Mouse (Mus musculus) heart, embryonic 11.5 days (tissue): ENCODE data around the gene D330045A20Rik. TPM values are rescaled to one million over a fixed set of nuclear protein-coding genes. Genes with fewer than 3 reads are reported as not detected.
"Not testable (repeated sequence)": the region's sequence is repeated elsewhere in the genome, so short reads cannot be mapped to it uniquely, and the experiment has no call there.

Experiments
- ATAC-seq: fragments of 200-750 bp; cut with Nextera tagmentation; replicated peaks from 2 replicates; pipeline ENCODE4 v1.8.0; 2017; ENCODE audit warnings: moderate library complexity; ENCODE audit not compliant: insufficient number of reproducible peaks, low FRiP score, low TSS enrichment
- H3K27ac ChIP-seq: fragments of 300-500 bp; sonication (generic); 2 replicates; pipeline ENCODE4 v1.5.1; 2014; ENCODE audit warnings: mild to moderate bottlenecking, low read depth, low read length
- H3K27me3 ChIP-seq: fragments of 300-500 bp; sonication (generic); 2 replicates; pipeline ENCODE4 v1.6.1; 2014; ENCODE audit warnings: mild to moderate bottlenecking, low read length, mixed read lengths; ENCODE audit not compliant: control insufficient read depth, insufficient read depth
- H3K36me3 ChIP-seq: fragments of 300-500 bp; sonication (generic); 2 replicates; pipeline ENCODE4 v1.6.1; 2014; ENCODE audit warnings: mild to moderate bottlenecking, low read length, moderate library complexity, mixed read lengths; ENCODE audit not compliant: control insufficient read depth, insufficient read depth
- H3K4me1 ChIP-seq: fragments of 300-500 bp; sonication (generic); 2 replicates; pipeline ENCODE4 v1.6.1; 2014; ENCODE audit warnings: low read length; ENCODE audit not compliant: control insufficient read depth, insufficient read depth
- H3K4me2 ChIP-seq: fragments of 300-500 bp; sonication (generic); 2 replicates; pipeline ENCODE4 v1.6.1; 2014; ENCODE audit warnings: mild to moderate bottlenecking, moderate library complexity
- H3K4me3 ChIP-seq: fragments of 300-500 bp; sonication (generic); 2 replicates; pipeline ENCODE4 v1.5.1; 2014; ENCODE audit warnings: low read depth, low read length
- H3K9ac ChIP-seq: fragments of 300-500 bp; sonication (generic); 2 replicates; pipeline ENCODE4 v1.6.1; 2014; ENCODE audit warnings: mild to moderate bottlenecking, low read depth, low read length, moderate library complexity
- H3K9me3 ChIP-seq: fragments of 300-500 bp; sonication (generic); replicated peaks from 2 replicates; pipeline ENCODE4 v1.6.1; 2016; ENCODE audit warnings: low read length; ENCODE audit not compliant: control insufficient read depth
- WGBS: fragments of 180-500 bp; shearing (Covaris S2); extraction: QIAGEN DNeasy Blood & Tissue Kit; methylation state at CpG from one replicate; pipeline ENCODE4 v1.1.7; 2014; ENCODE audit not compliant: insufficient replicate concordance; 5-methylcytosine and 5-hydroxymethylcytosine counted together
- polyA plus RNA-seq: library from polyadenylated mRNA; unstranded; fragments of >200 nt; fragmentation: Nextera tagmentation; extraction: Ambion mirVana; gene quantifications from 2 replicates; pipeline ENCODE4 v1.2.1, GENCODE M21; 2014

Gene D330045A20Rik
- polyA plus RNA-seq, 1 experiment from 2014 or later: 1.5 TPM

GRCm38 (mm10) chrX:139552090-139552489, 71.9 kb downstream of the D330045A20Rik start:
- Histone ChIP-seq H3K27me3 (no peaks in the 10 kb centered on the region), H3K4me1 (no peaks in the 10 kb centered on the region), H3K9ac (no peak overlapping the region), H3K4me2 (no peak overlapping the region), H3K9me3 (no peaks in the 10 kb centered on the region), H3K4me3 (no peak overlapping the region), H3K27ac (no peak overlapping the region), H3K36me3 (no peaks in the 10 kb centered on the region)
- ATAC-seq: no peak
- WGBS: 65% methylated on average over 2 of the region's 2 CpGs

GRCm38 (mm10) chrX:139562255-139562924, 82.2 kb downstream of the D330045A20Rik start:
- no peaks in the 10 kb centered on the region for H3K4me1 ChIP-seq
- WGBS: 63% methylated on average over 5 of the region's 5 CpGs
- no peaks in the 10 kb centered on the region for H3K9me3 ChIP-seq
- no peak overlapping the region for H3K27ac ChIP-seq
- H3K4me3 ChIP-seq: no peak overlapping the region
- no peaks in the 10 kb centered on the region for H3K27me3 ChIP-seq
- H3K4me2 ChIP-seq: no peak overlapping the region
- H3K9ac ChIP-seq: no peak overlapping the region
- H3K36me3 ChIP-seq: no peaks in the 10 kb centered on the region
- no peak for ATAC-seq

- no peak within 1 kb of the TSS for H3K4me2 ChIP-seq
- H3K27me3 ChIP-seq: no peaks in the 10 kb centered on the region
- no peaks in the 10 kb centered on the region for H3K36me3 ChIP-seq
- H3K4me1 ChIP-seq: no peaks in the 10 kb centered on the region
- no peak within 1 kb of the TSS for H3K27ac ChIP-seq
- no peak within 1 kb of the TSS for H3K9ac ChIP-seq
- H3K4me3 ChIP-seq: no peak within 1 kb of the TSS
- 71% methylated on average over 8 of the region's 8 CpGs for WGBS
- no peaks in the 10 kb centered on the region for H3K9me3 ChIP-seq
- no peak for ATAC-seq
These were observed 82.8 kb downstream of the D330045A20Rik start, which contains the start of gene Rnf128 for GRCm38 (mm10) chrX:139562925-139563461. Gene Rnf128, plus strand, starts transcription at chrX:139563316.

- Histone ChIP-seq H3K36me3 (no peaks in the 10 kb centered on the region), H3K4me3 (no peak overlapping the region), H3K9ac (no peak overlapping the region), H3K4me2 (no peak overlapping the region), H3K27me3 (no peaks in the 10 kb centered on the region), H3K4me1 (no peaks in the 10 kb centered on the region), H3K27ac (no peak overlapping the region), H3K9me3 (no peaks in the 10 kb centered on the region)
- WGBS: 83% methylated on average over 3 of the region's 3 CpGs
- ATAC-seq: no peak
These were observed 89.9 kb downstream of the D330045A20Rik start for GRCm38 (mm10) chrX:139570054-139570453.

GRCm38 (mm10) chrX:139578649-139579278, 98.6 kb downstream of the D330045A20Rik start:
- H3K4me2 ChIP-seq: no peak overlapping the region
- ATAC-seq: no peak
- no peak overlapping the region for H3K9ac ChIP-seq
- H3K27me3 ChIP-seq: no peaks in the 10 kb centered on the region
- WGBS: 65% methylated on average over 6 of the region's 6 CpGs
- H3K36me3 ChIP-seq: no peaks in the 10 kb centered on the region
- H3K4me3 ChIP-seq: no peak overlapping the region
- H3K4me1 ChIP-seq: no peaks in the 10 kb centered on the region
- no peaks in the 10 kb centered on the region for H3K9me3 ChIP-seq
- H3K27ac ChIP-seq: no peak overlapping the region

- Histone ChIP-seq H3K27me3 (no peaks in the 10 kb centered on the region), H3K4me3 (no peak overlapping the region), H3K27ac (no peak overlapping the region), H3K4me1 (no peaks in the 10 kb centered on the region), H3K9ac (no peak overlapping the region), H3K36me3 (no peaks in the 10 kb centered on the region), H3K4me2 (no peak overlapping the region), H3K9me3 (no peaks in the 10 kb centered on the region)
- 33% methylated on average over 4 of the region's 4 CpGs for WGBS
- ATAC-seq: no peak
These were observed 103.4 kb downstream of the D330045A20Rik start for GRCm38 (mm10) chrX:139583616-139584015.

GRCm38 (mm10) chrX:139586676-139587075, 106.5 kb downstream of the D330045A20Rik start:
- H3K27ac ChIP-seq, H3K4me3 ChIP-seq, H3K36me3 ChIP-seq, H3K9me3 ChIP-seq, H3K27me3 ChIP-seq, ATAC-seq, H3K9ac ChIP-seq, H3K4me1 ChIP-seq, H3K4me2 ChIP-seq: not testable (repeated sequence)
- WGBS: 46% methylated on average over 2 of the region's 2 CpGs

- H3K27me3 ChIP-seq: no peaks in the 10 kb centered on the region
- 81% methylated on average over 6 of the region's 6 CpGs for WGBS
- H3K4me3 ChIP-seq: no peak overlapping the region
- ATAC-seq: no peak
- no peaks in the 10 kb centered on the region for H3K9me3 ChIP-seq
- H3K4me1 ChIP-seq: no peaks in the 10 kb centered on the region
- H3K4me2 ChIP-seq: no peak overlapping the region
- H3K36me3 ChIP-seq: no peaks in the 10 kb centered on the region
- H3K27ac ChIP-seq: no peak overlapping the region
- H3K9ac ChIP-seq: no peak overlapping the region
These were observed 116.2 kb downstream of the D330045A20Rik start for GRCm38 (mm10) chrX:139596404-139596803.
